Mouse (Mus musculus) myocyte (in vitro differentiated cells): ENCODE results near the gene Pbrm1. TPM values are rescaled to one million over a fixed set of nuclear protein-coding genes. Genes with fewer than 3 reads are reported as not detected.

Source experiments
- H3K27me3 ChIP-seq: one replicate; pipeline ENCODE4 v1.6.1; 2011; ENCODE audit not compliant: control insufficient read depth, insufficient read depth, insufficient read length
- H3K36me3 ChIP-seq: one replicate; pipeline ENCODE4 v1.6.1; 2011; ENCODE audit not compliant: control insufficient read depth, insufficient read depth
- H3K4me2 ChIP-seq: one replicate; pipeline ENCODE4 v1.6.1; 2011; ENCODE audit warnings: low read depth, control low read depth
- H3K4me3 ChIP-seq: one replicate; pipeline ENCODE4 v1.5.1; 2011; ENCODE audit warnings: mild to moderate bottlenecking, control low read depth, moderate library complexity
- H3K79me2 ChIP-seq: one replicate; pipeline ENCODE4 v1.6.1; 2011; ENCODE audit not compliant: control insufficient read depth, insufficient read depth
- H3ac ChIP-seq: one replicate; pipeline ENCODE4 v1.6.1; 2011; ENCODE audit not compliant: control insufficient read depth, insufficient read length
- CEBPB ChIP-seq: IDR thresholded peaks from 2 replicates; pipeline ENCODE4 v1.6.1; 2011; ENCODE audit warnings: mild to moderate bottlenecking, moderate library complexity; ENCODE audit not compliant: poor library complexity, insufficient read depth, severe bottlenecking
- E2F4 ChIP-seq: IDR thresholded peaks from one replicate; pipeline ENCODE4 v1.6.1; 2011; ENCODE audit warnings: mild to moderate bottlenecking, control low read depth, moderate library complexity; ENCODE audit not compliant: insufficient read depth
- MAX ChIP-seq: IDR thresholded peaks from one replicate; pipeline ENCODE4 v1.6.1; 2011; ENCODE audit warnings: low read depth, mild to moderate bottlenecking, control low read depth
- MYOD1 ChIP-seq, 3 experiments: IDR thresholded peaks; one replicate each; pipeline ENCODE4 v1.6.1; 2011; ENCODE audit warnings: control low read depth in 2 of 3, low read depth in 2 of 3, mild to moderate bottlenecking in 2 of 3, moderate library complexity in 1 of 3; ENCODE audit not compliant: insufficient read length in 2 of 3, control insufficient read depth in 1 of 3
- MYOG ChIP-seq, 3 experiments: IDR thresholded peaks; one replicate each; pipeline ENCODE4 v1.6.1; 2011; ENCODE audit warnings: control low read depth in 2 of 3, low read depth in 2 of 3, mild to moderate bottlenecking in 2 of 3; ENCODE audit not compliant: insufficient read length in 2 of 3, control insufficient read depth in 1 of 3, insufficient read depth in 1 of 3
- POLR2A ChIP-seq: IDR thresholded peaks from one replicate; pipeline ENCODE4 v1.6.1; 2011; ENCODE audit warnings: low read depth, mild to moderate bottlenecking, control low read depth, moderate library complexity; ENCODE audit not compliant: insufficient read length
- POLR2AphosphoS2 ChIP-seq: IDR thresholded peaks from one replicate; pipeline ENCODE4 v1.6.1; 2011; ENCODE audit warnings: low read depth, control low read depth; ENCODE audit not compliant: insufficient read length
- REST ChIP-seq: IDR thresholded peaks from one replicate; pipeline ENCODE4 v1.6.1; 2011; ENCODE audit warnings: mild to moderate bottlenecking, control low read depth, moderate library complexity; ENCODE audit not compliant: insufficient read depth, insufficient read length
- SRF ChIP-seq: IDR thresholded peaks from one replicate; pipeline ENCODE4 v1.6.1; 2011; ENCODE audit warnings: low read depth; ENCODE audit not compliant: control insufficient read depth, insufficient read length
- TCF12 ChIP-seq: IDR thresholded peaks from one replicate; pipeline ENCODE4 v1.6.1; 2011; ENCODE audit warnings: mild to moderate bottlenecking, control low read depth; ENCODE audit not compliant: poor library complexity, insufficient read depth, severe bottlenecking
- TCF3 ChIP-seq: IDR thresholded peaks from one replicate; pipeline ENCODE4 v1.6.1; 2011; ENCODE audit warnings: low read depth, control low read depth; ENCODE audit not compliant: insufficient read length
- USF1 ChIP-seq: IDR thresholded peaks from one replicate; pipeline ENCODE4 v1.6.1; 2011; ENCODE audit warnings: low read depth, mild to moderate bottlenecking, control low read depth, moderate library complexity
- polyA plus RNA-seq: library from polyadenylated mRNA; unstranded; fragments of >200 nt; fragmentation: generic; extraction: Trizol; gene quantifications from one replicate; pipeline ENCODE4 v1.2.1, GENCODE M21; 2012; ENCODE audit warnings: missing spikeins

The Pbrm1 gene
- 14.1 TPM for polyA plus RNA-seq

- H3ac ChIP-seq, result peak within 1 kb of the TSS; percentile 38
- H3K4me2 ChIP-seq, result peak within 1 kb of the TSS; percentile 87
- H3K79me2 ChIP-seq, result peaks cover 76% of the 10 kb centered on the region
- no peaks in the 10 kb centered on the region for H3K27me3 ChIP-seq
- H3K36me3 ChIP-seq, result peaks cover 40% of the 10 kb centered on the region
- H3K4me3 ChIP-seq, result peak within 1 kb of the TSS; percentile 95
- TF ChIP-seq CEBPB (no peak), POLR2A (peak; percentile 99), TCF12 (no peak), MAX (peak; percentile 90), USF1 (peak; percentile 50), REST (peak; percentile 55), SRF (peak; percentile 35), POLR2AphosphoS2 (peak; percentile 95), MYOG (IDR thresholded peaks at IDR 0.05; ENCODE audit: control insufficient read depth in 1 of 3, insufficient read depth in 1 of 3, insufficient read length in 2 of 3, low read depth in 2 of 3) (peak in 1 of 3 experiments; percentile 6), TCF3 (no peak), MYOD1 (IDR thresholded peaks at IDR 0.05; ENCODE audit: control insufficient read depth in 1 of 3, insufficient read length in 2 of 3, low read depth in 2 of 3) (no peak), E2F4 (no peak)
These were observed at the start of gene Pbrm1, which contains the start of gene Gnl3 for GRCm38 (mm10) chr14:31018860-31019291. Pbrm1 (plus strand) TSS chr14:31019138. Gnl3 (minus strand) TSS chr14:31019152.

GRCm38 (mm10) chr14:30974204-30974603, 44.7 kb upstream of the Pbrm1 start:
- Histone ChIP-seq H3K36me3 (no peaks in the 10 kb centered on the region), H3K4me2 (peak overlapping the region; percentile 55), H3K79me2 (no peaks in the 10 kb centered on the region), H3ac (no peak overlapping the region), H3K4me3 (no peak overlapping the region), H3K27me3 (no peaks in the 10 kb centered on the region)
- TF ChIP-seq TCF12 (no peak), E2F4 (no peak), REST (no peak), MYOG (IDR thresholded peaks at IDR 0.05; ENCODE audit: control insufficient read depth in 1 of 3, insufficient read depth in 1 of 3, insufficient read length in 2 of 3, low read depth in 2 of 3) (no peak), TCF3 (no peak), MYOD1 (IDR thresholded peaks at IDR 0.05; ENCODE audit: control insufficient read depth in 1 of 3, insufficient read length in 2 of 3, low read depth in 2 of 3) (no peak), SRF (no peak), CEBPB (no peak), USF1 (no peak), MAX (no peak), POLR2A (no peak), POLR2AphosphoS2 (no peak)

- Histone ChIP-seq H3K4me2 (no peak overlapping the region), H3K27me3 (no peaks in the 10 kb centered on the region), H3K4me3 (no peak overlapping the region), H3K79me2 (no peaks in the 10 kb centered on the region), H3K36me3 (no peaks in the 10 kb centered on the region), H3ac (no peak overlapping the region)
- TF ChIP-seq MAX (no peak), CEBPB (no peak), TCF3 (no peak), MYOG (IDR thresholded peaks at IDR 0.05; ENCODE audit: control insufficient read depth in 1 of 3, insufficient read depth in 1 of 3, insufficient read length in 2 of 3, low read depth in 2 of 3) (no peak), SRF (no peak), POLR2A (no peak), REST (no peak)
These were observed 42.7 kb upstream of the Pbrm1 start for GRCm38 (mm10) chr14:30976222-30976621.

- Histone ChIP-seq H3K36me3 (peaks cover 8% of the 10 kb centered on the region), H3K4me2 (no peak overlapping the region), H3K4me3 (no peak overlapping the region), H3K79me2 (peaks cover 19% of the 10 kb centered on the region), H3ac (no peak overlapping the region), H3K27me3 (no peaks in the 10 kb centered on the region)
- TF ChIP-seq E2F4 (no peak), POLR2AphosphoS2 (no peak), USF1 (no peak), SRF (no peak), MAX (no peak), TCF12 (no peak), TCF3 (no peak), MYOD1 (IDR thresholded peaks at IDR 0.05; ENCODE audit: control insufficient read depth in 1 of 3, insufficient read length in 2 of 3, low read depth in 2 of 3) (no peak), REST (no peak), POLR2A (no peak), CEBPB (no peak), MYOG (IDR thresholded peaks at IDR 0.05; ENCODE audit: control insufficient read depth in 1 of 3, insufficient read depth in 1 of 3, insufficient read length in 2 of 3, low read depth in 2 of 3) (no peak)
These were observed 22.5 kb upstream of the Pbrm1 start for GRCm38 (mm10) chr14:30996417-30996816.
